Mouse (Mus musculus) spleen, postnatal 36 days (tissue): ENCODE results near the gene Vars2.

Experiments used
- DNase-seq, 2 experiments: peaks; one replicate each; pipeline ENCODE4 v3.0.0; 2022; ENCODE audit warnings: low spot score in 2 of 2, mixed read lengths in 1 of 2

The Vars2 gene

GRCm38 (mm10) chr17:35635202-35635601, 32.2 kb downstream of the Vars2 start:
- no peak for DNase-seq

DNA sequence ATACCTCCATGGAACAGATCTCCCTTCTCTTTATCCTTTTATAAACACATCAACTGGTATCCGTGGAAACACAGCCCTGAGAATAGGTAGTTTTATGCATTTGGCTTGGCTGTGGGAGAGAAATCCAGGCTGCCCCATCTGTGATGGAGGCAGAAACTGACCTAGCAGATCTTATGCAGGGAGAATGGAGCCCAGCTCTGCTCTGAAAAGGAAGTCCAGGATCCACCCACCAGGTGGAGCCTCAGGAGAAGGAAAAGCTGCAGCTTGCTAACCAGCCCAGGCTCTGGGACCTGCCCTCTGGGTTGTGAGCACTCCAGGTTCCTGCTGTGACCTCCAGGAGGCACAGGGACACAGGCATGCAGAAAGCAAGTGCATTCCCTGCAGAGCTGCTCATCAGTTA, 33.4 kb downstream of the Vars2 start:
- no peak for DNase-seq

GRCm38 (mm10) chr17:35626537-35626936, 40.9 kb downstream of the Vars2 start, which contains the start of gene Gm9573:
Gm9573 (minus strand) TSS chr17:35626637.
- DNase-seq, result no peak

GRCm38 (mm10) chr17:35617127-35617526, 50.3 kb downstream of the Vars2 start:
- no peak for DNase-seq
